Mouse (Mus musculus): ENCODE measurements at regions not wholly inside any gene's neighbourhood (a gene's known extent, or its start where the extent isn't known, plus 50 kb on each side); places are given as distances from the start of the nearest gene placed in this dataset.
A peak's percentile ranks its signal among the peaks of the same experiment; 100 is the strongest.
"Not testable (repeated sequence)": the region's sequence is repeated elsewhere in the genome, so short reads cannot be mapped to it uniquely, and the experiment has no call there.

DNA sequence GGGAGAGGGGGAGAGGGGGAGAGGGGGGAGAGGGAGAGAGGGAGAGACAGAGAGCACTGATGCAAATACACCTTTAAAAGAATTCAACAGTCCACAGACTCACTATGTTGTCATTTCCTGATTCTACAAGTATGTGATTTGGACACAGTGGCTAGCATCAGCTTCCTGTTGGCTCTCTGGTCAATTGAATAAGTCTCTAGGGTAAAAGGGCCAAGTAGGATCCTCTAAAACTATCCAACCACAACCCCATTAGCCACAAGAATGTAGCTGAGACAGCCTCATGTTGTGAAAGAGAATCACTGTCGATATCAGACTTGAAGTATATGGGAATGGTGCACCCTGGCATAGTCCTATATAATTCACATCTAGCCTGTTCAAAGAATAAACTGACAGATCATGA, 481.8 kb upstream of the Smim15 start:
- Histone ChIP-seq H3K9me3 (replicated peaks) (no peaks in the 10 kb centered on the region), H3K27ac (replicated peaks) (no peak overlapping the region), H3K27me3 (ENCODE audit: low read depth, poor library complexity, severe bottlenecking) (no peaks in the 10 kb centered on the region), H3K36me3 (no peaks in the 10 kb centered on the region), H3K4me3 (no peak overlapping the region), H3K4me1 (no peaks in the 10 kb centered on the region)
- no peak for DNase-seq (ENCODE audit: low spot score)
- 92% methylated on average over 1 of the region's 1 CpGs for WGBS

DNA sequence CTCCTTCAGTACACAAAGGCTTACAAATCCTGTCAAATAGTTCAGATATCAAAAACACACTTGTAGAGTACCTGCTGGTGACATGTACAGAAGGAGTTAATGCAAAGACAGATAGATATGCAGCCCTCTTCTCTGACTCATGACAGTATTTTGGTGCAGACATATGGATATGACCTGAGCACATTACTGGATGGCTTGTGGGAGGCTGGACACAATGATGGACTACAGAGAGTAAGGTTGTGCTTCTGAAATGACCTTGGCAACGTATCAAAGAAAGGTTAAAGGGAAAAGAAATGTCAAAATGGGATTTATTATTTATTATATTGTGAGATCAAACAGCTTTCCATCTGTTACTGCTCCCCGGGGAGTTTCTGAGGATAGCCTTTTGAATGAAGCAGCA, 482.7 kb upstream of the Smim15 start:
- DNase-seq (ENCODE audit: low spot score): no peak
- 84% methylated on average over 2 of the region's 2 CpGs for WGBS
- no peaks in the 10 kb centered on the region for H3K9me3 ChIP-seq (replicated peaks)
- no peak overlapping the region for H3K4me3 ChIP-seq
- no peaks in the 10 kb centered on the region for H3K27me3 ChIP-seq (ENCODE audit: low read depth, poor library complexity, severe bottlenecking)
- no peaks in the 10 kb centered on the region for H3K36me3 ChIP-seq
- no peaks in the 10 kb centered on the region for H3K4me1 ChIP-seq
- H3K27ac ChIP-seq (replicated peaks): no peak overlapping the region

DNA sequence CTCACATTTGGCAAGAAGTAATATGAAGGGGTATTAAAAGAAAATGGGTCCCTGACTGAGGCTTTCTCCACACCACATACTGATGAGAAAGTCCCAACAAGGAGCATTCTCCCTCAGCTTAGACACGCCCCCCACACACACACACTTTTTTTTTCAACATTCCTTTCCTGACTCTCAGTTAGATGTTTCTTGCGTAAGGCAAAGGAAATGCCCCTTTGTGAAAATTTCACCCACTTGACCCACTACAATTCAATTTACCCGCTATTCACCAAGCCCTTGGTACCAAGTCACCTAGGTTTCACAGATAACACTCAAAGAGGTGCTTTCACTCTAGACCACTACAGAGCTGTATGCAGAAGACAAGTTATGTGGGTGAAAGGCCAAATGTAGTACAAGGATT, 488.3 kb upstream of the Smim15 start:
- Histone ChIP-seq H3K9me3 (replicated peaks) (no peaks in the 10 kb centered on the region), H3K27ac (replicated peaks) (no peak overlapping the region), H3K27me3 (ENCODE audit: low read depth, poor library complexity, severe bottlenecking) (no peaks in the 10 kb centered on the region), H3K4me3 (no peak overlapping the region), H3K36me3 (no peaks in the 10 kb centered on the region), H3K4me1 (peaks cover 12% of the 10 kb centered on the region)
- WGBS: 79% methylated on average over 3 of the region's 3 CpGs
- DNase-seq (ENCODE audit: low spot score): no peak

DNA sequence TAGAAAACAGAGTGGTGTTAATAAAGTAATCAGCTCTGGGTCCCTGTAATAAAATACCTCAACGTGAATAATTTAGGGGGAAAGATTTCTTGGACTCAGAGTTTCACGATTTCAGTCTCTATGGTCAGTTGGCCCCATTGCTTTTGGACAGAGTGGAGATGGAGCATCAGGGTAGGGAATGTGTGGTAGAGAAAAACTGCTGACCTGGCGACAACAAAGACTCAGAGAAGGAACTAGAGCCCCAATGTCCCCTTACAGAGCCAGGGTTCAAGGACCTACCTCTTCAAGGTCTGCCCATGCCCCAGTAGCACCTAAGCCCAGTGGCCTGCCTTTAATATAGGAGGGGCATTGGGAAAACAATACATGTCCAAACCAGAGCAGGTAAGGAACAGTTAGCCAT, 490.2 kb upstream of the Smim15 start:
- WGBS: 80% methylated on average over 3 of the region's 3 CpGs
- no peak overlapping the region for H3K27ac ChIP-seq (replicated peaks)
- no peaks in the 10 kb centered on the region for H3K27me3 ChIP-seq (ENCODE audit: low read depth, poor library complexity, severe bottlenecking)
- H3K36me3 ChIP-seq: no peaks in the 10 kb centered on the region
- DNase-seq (ENCODE audit: low spot score): no peak
- no peaks in the 10 kb centered on the region for H3K9me3 ChIP-seq (replicated peaks)
- peaks cover 12% of the 10 kb centered on the region for H3K4me1 ChIP-seq
- no peak overlapping the region for H3K4me3 ChIP-seq

DNA sequence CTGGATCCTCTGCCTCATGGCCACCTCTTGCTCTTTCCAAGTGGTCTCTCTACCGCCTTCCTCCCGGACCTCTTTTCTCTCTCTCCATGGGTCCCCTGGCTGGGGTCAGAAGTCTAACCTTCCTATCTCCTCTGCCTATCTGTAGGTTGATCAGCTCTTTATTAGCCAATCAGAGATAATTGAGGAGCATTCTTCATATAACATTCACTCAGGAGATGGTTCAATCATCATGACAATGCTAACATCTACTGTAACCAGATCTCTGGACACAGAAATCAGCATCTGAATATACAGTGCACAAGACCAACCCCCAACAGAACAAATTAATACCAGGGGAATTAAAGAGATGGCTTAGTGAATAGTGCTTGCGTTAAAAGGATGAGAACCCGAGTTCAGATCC, 492.1 kb upstream of the Smim15 start:
- Histone ChIP-seq H3K4me1 (peaks cover 13% of the 10 kb centered on the region), H3K9me3 (replicated peaks) (no peaks in the 10 kb centered on the region), H3K27me3 (ENCODE audit: low read depth, poor library complexity, severe bottlenecking) (no peaks in the 10 kb centered on the region), H3K4me3 (no peak overlapping the region), H3K36me3 (no peaks in the 10 kb centered on the region), H3K27ac (replicated peaks) (no peak overlapping the region)
- DNase-seq (ENCODE audit: low spot score): no peak
- WGBS: 95% methylated on average over 4 of the region's 4 CpGs

- not testable (repeated sequence) for DNase-seq (ENCODE audit: low spot score); H3K27ac ChIP-seq (replicated peaks); H3K36me3 ChIP-seq; H3K9me3 ChIP-seq (replicated peaks); H3K27me3 ChIP-seq (ENCODE audit: low read depth, poor library complexity, severe bottlenecking); H3K4me3 ChIP-seq
- 91% methylated on average over 7 of the region's 7 CpGs for WGBS
- H3K4me1 ChIP-seq: peaks cover 34% of the 10 kb centered on the region
Observed at GRCm38 (mm10) chr13:107549995-107550394, 494.3 kb upstream of the Smim15 start.

- 94% methylated on average over 7 of the region's 7 CpGs for WGBS
- Histone ChIP-seq H3K27me3 (ENCODE audit: low read depth, poor library complexity, severe bottlenecking) (no peaks in the 10 kb centered on the region; the same call in 1 of the 2 replicates), H3K27ac (replicated peaks) (peak overlapping the region; percentile 78; the same call in 1 of the 2 replicates), H3K4me1 (peaks cover 27% of the 10 kb centered on the region), H3K36me3 (no peaks in the 10 kb centered on the region), H3K4me3 (no peak overlapping the region), H3K9me3 (replicated peaks) (no peaks in the 10 kb centered on the region)
- DNase-seq (ENCODE audit: low spot score): no peak
Observed at GRCm38 (mm10) chr13:107547073-107547472, 497.2 kb upstream of the Smim15 start.

- H3K9me3 ChIP-seq (replicated peaks): no peaks in the 10 kb centered on the region
- H3K4me1 ChIP-seq: peaks cover 35% of the 10 kb centered on the region
- peak overlapping the region; percentile 78 for H3K27ac ChIP-seq (replicated peaks)
- H3K36me3 ChIP-seq: no peaks in the 10 kb centered on the region
- peak; percentile 13 for DNase-seq (ENCODE audit: low spot score)
- H3K27me3 ChIP-seq (ENCODE audit: low read depth, poor library complexity, severe bottlenecking): no peaks in the 10 kb centered on the region; the same call in 1 of the 2 replicates
- H3K4me3 ChIP-seq: no peak overlapping the region
- WGBS: 70% methylated on average over 10 of the region's 10 CpGs
Observed at GRCm38 (mm10) chr13:107546181-107546900, 497.9 kb upstream of the Smim15 start.

- H3K9me3 ChIP-seq (replicated peaks): no peaks in the 10 kb centered on the region
- H3K36me3 ChIP-seq: no peaks in the 10 kb centered on the region
- WGBS: 11% methylated on average over 2 of the region's 2 CpGs
- peak; percentile 62 for DNase-seq (ENCODE audit: low spot score)
- H3K27me3 ChIP-seq (ENCODE audit: low read depth, poor library complexity, severe bottlenecking): no peaks in the 10 kb centered on the region; the same call in 1 of the 2 replicates
- peaks cover 50% of the 10 kb centered on the region for H3K4me1 ChIP-seq
- H3K4me3 ChIP-seq: peak overlapping the region; percentile 1; the same call in 1 of the 2 replicates
- peak overlapping the region; percentile 85 for H3K27ac ChIP-seq (replicated peaks)
Observed at GRCm38 (mm10) chr13:107541635-107541955, 502.7 kb upstream of the Smim15 start.

DNA sequence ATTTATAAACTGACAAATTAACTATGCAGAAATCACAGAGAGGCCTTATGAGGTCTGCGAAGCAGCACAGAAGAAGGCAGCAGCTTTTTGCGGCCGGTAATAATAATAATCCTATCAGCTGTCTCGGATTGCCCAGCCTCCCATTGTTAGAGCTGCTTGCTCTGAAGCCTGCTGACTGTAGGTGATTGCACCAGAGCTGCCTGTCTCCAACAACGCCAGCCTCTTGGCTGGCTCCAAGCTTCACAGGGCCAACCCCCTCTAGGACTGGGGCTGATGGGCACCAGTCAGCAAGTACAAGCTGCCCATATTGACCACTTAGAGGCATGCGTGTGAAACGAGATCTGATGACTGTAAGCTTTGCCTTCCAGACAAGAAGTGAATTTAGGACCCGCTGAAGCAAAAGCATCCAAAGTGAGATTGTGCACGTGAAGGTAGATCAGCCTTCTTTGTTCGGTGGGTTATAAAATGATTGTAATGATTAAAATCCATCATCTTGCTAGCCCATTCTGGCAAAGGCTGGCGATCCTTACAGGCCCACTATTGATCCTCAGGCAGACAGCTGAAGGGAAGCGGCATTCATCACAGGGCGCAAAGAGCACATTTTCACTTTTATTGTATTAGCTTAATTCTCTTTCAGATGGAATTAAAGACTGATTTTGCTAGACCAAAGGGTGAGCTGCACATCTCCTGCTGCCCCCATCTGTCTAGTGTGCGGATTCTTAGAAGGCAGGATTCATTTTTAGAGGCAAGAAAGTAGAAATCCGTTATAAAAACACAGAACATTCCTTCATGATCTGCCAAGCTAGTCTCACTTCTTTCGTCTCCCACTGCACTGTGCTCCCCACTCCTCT, 503.2 kb upstream of the Smim15 start:
- H3K36me3 ChIP-seq: no peaks in the 10 kb centered on the region
- H3K4me1 ChIP-seq: peaks cover 44% of the 10 kb centered on the region
- 50% methylated on average over 16 of the region's 16 CpGs for WGBS
- H3K27ac ChIP-seq (replicated peaks): peak overlapping the region; percentile 85
- H3K27me3 ChIP-seq (ENCODE audit: low read depth, poor library complexity, severe bottlenecking): no peaks in the 10 kb centered on the region; the same call in 1 of the 2 replicates
- peak; percentile 45 for DNase-seq (ENCODE audit: low spot score)
- no peaks in the 10 kb centered on the region for H3K9me3 ChIP-seq (replicated peaks)
- H3K4me3 ChIP-seq: peak overlapping the region; percentile 1; the same call in 1 of the 2 replicates

- Histone ChIP-seq H3K27me3 (ENCODE audit: low read depth, poor library complexity, severe bottlenecking) (no peaks in the 10 kb centered on the region; the same call in 1 of the 2 replicates), H3K4me3 (no peak overlapping the region), H3K27ac (replicated peaks) (peak overlapping the region; percentile 85), H3K4me1 (peaks cover 37% of the 10 kb centered on the region), H3K36me3 (no peaks in the 10 kb centered on the region), H3K9me3 (replicated peaks) (no peaks in the 10 kb centered on the region)
- WGBS: 88% methylated on average over 7 of the region's 7 CpGs
- peak; percentile 10 for DNase-seq (ENCODE audit: low spot score)
Observed at GRCm38 (mm10) chr13:107540305-107540704, 503.9 kb upstream of the Smim15 start.

DNA sequence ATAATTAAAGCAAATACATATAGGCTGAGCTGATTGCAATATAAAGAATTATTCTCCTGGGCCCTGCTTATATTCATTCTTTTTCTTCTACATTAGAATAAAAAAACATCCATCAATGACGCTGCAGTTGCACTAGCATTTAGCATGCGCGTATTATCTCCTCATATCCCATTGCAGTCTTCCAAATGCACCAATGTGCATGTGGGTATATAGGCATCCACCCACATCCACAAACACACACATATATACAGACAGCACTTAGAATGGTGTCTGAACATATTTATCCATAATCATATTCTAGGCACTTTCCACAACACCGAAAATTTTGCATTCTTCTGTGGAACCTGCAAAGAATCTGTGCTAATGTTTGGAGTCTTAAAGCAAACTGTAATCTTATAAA, 504.4 kb upstream of the Smim15 start:
- WGBS: 92% methylated on average over 4 of the region's 4 CpGs
- DNase-seq (ENCODE audit: low spot score): no peak

DNA sequence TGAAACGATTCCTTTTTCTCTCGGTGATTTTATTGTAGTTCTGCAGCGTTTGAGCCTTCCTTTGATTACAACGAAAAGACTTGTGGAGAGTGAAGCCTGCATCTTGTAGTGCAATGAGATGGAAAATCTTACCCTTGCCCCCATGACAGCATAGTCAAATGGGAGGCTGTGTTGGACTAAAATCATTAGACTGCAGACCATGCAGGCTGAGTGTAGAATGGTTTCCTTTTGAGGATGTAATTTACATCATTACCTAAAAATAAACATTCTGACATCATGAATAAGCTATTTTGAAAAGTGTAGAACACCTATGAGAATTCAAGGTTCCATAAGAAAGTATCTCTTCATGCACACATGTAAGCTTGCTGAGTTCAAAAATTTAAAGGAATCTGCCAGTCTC, 504.9 kb upstream of the Smim15 start:
- no peak for DNase-seq (ENCODE audit: low spot score)
- Histone ChIP-seq H3K27me3 (ENCODE audit: low read depth, poor library complexity, severe bottlenecking) (no peaks in the 10 kb centered on the region; the same call in 1 of the 2 replicates), H3K4me1 (peaks cover 35% of the 10 kb centered on the region), H3K9me3 (replicated peaks) (no peaks in the 10 kb centered on the region), H3K27ac (replicated peaks) (no peak overlapping the region; the same call in 1 of the 2 replicates), H3K4me3 (no peak overlapping the region), H3K36me3 (no peaks in the 10 kb centered on the region)
- WGBS: 76% methylated on average over 4 of the region's 4 CpGs

More for the DNA sequence above, 504.4 kb upstream of the Smim15 start:
- H3K4me1 ChIP-seq: peaks cover 35% of the 10 kb centered on the region
- H3K36me3 ChIP-seq: no peaks in the 10 kb centered on the region
- no peaks in the 10 kb centered on the region for H3K9me3 ChIP-seq (replicated peaks)
- H3K4me3 ChIP-seq: no peak overlapping the region
- H3K27me3 ChIP-seq (ENCODE audit: low read depth, poor library complexity, severe bottlenecking): no peaks in the 10 kb centered on the region; the same call in 1 of the 2 replicates
- peak overlapping the region; percentile 85 for H3K27ac ChIP-seq (replicated peaks)
